Mouse (Mus musculus) spleen, adult 2 months (tissue): ENCODE measurements around the gene Phxr2.

Source experiments
- CTCF ChIP-seq: fragments of 200-500 bp; IDR thresholded peaks from 2 replicates; pipeline ENCODE4 v1.5.1; 2011; ENCODE audit warnings: mild to moderate bottlenecking, inconsistent platforms; ENCODE audit not compliant: insufficient read depth, insufficient read length, insufficient replicate concordance; ENCODE audit errors: extremely low read depth
- POLR2A ChIP-seq: fragments of 200-500 bp; IDR thresholded peaks from 2 replicates; pipeline ENCODE4 v1.6.1; 2011; ENCODE audit warnings: low read depth, low read length, inconsistent platforms

- no peak for TF ChIP-seq CTCF
- no peak for TF ChIP-seq POLR2A
Measured at GRCm38 (mm10) chr10:99076113-99076895, 49.8 kb downstream of the Phxr2 start.
